Mouse (Mus musculus): ENCODE data around the gene Mllt11.

DNA sequence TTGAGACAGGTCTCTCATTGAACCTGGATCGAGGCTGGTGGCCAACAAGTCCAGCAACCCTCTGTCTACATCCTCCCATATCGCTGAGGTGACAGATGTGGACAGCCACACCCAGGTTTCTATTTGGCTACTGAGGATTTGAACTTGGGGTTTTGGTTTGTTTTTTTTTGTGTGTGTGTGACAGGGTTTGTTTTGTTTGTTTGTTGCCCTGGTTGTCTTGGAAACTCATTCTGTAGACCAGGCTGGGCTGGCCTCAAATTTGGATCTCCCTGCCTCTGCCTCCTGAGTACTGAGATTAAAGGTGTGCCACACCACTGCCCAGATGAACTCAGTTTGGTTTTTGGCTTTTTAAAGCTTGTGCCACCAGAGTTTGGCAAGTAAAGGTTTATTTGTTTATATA is 8.9 kb downstream of the Mllt11 start:
- TF ChIP-seq CTCF (IDR thresholded peaks at IDR 0.05; ENCODE audit: low read depth) = no peak
- TF ChIP-seq EP300 (optimal IDR thresholded peaks at IDR 0.05) = no peak
